14 mouse cellular contexts compared by ENCODE assay signal in genomic region chr11:109319946-109320345, GRCm38 (mm10). TPM values are rescaled to one million over a fixed set of nuclear protein-coding genes. Genes with fewer than 3 reads are reported as not detected.
A peak's percentile ranks its signal among the peaks of the same experiment; 100 is the strongest.
DNase-seq lines count a peak whose midpoint lies in the region; ATAC-seq and TF ChIP-seq lines count a peak whose summit lies in the region.
"Had no signal": no experiment of that assay in that cellular context is flagged by ENCODE, and none has a peak within 500 bp of the region (broad histone marks: within the 10 kb centered on the region; RNA-seq: fewer than 3 reads in every experiment).

No protein-coding gene starts in this region.

- no peak overlapping the region for H3K4me3 ChIP-seq in hindbrain, postnatal 0 days (ENCODE audit: low read length)
- no peak overlapping the region for H3K4me3 ChIP-seq in hindbrain, embryonic 11.5 days (ENCODE audit: low read depth, low read length)
- no peak overlapping the region for H3K4me3 ChIP-seq in midbrain, embryonic 15.5 days
- H3K4me3 ChIP-seq: erythroblast, embryonic 14.5 days; heart, embryonic 12.5 days had no signal

- no peaks in the 10 kb centered on the region for H3K36me3 ChIP-seq in hindbrain, postnatal 0 days (ENCODE audit: insufficient read depth, low read length)
- H3K36me3 ChIP-seq in hindbrain, embryonic 11.5 days (ENCODE audit: control insufficient read depth, insufficient read depth, low read length) = no peaks in the 10 kb centered on the region
- no peaks in the 10 kb centered on the region for H3K36me3 ChIP-seq in midbrain, embryonic 15.5 days (replicated peaks)
- H3K36me3 ChIP-seq: heart, embryonic 12.5 days had no signal

- peaks cover 6% of the 10 kb centered on the region; the same call in 1 of the 2 replicates for H3K4me1 ChIP-seq in hindbrain, postnatal 0 days (ENCODE audit: insufficient read depth, low read length)
- no peaks in the 10 kb centered on the region for H3K4me1 ChIP-seq in hindbrain, embryonic 11.5 days (replicated peaks; ENCODE audit: control insufficient read depth, insufficient read depth, low read length)
- H3K4me1 ChIP-seq in midbrain, embryonic 15.5 days = peaks cover 4% of the 10 kb centered on the region; the same call in 1 of the 2 replicates
- H3K4me1 ChIP-seq: heart, embryonic 12.5 days had no signal

- ATAC-seq in hindbrain, postnatal 0 days = peak; percentile 50
- no peak for ATAC-seq in hindbrain, embryonic 11.5 days (ENCODE audit: low FRiP score)
- no peak for ATAC-seq in midbrain, embryonic 15.5 days (replicated peaks)

- TF ChIP-seq CTCF in hindbrain, postnatal 0 days (IDR thresholded peaks at IDR 0.05; ENCODE audit: low read depth) = no peak

- peak; percentile 57 for DNase-seq in hindbrain, postnatal 0 days (ENCODE audit: low spot score)
- DNase-seq in hindbrain, embryonic 11.5 days (ENCODE audit: low spot score) = no peak
- peak; percentile 76 for DNase-seq in cerebellum, adult 11-12 months
- peak; percentile 63 to 65 for DNase-seq in cerebellum, postnatal 36 days
- DNase-seq in urinary bladder, postnatal 4 days (ENCODE audit: low spot score in 2 of 2) = no peak
- DNase-seq in natural killer cell, adult 2 months (ENCODE audit: low spot score in 2 of 2) = no peak
- DNase-seq in heart, adult 9 months (ENCODE audit: low spot score in 2 of 2) = no peak
- DNase-seq: gastrocnemius, postnatal 10 days; lung, adult 18-20 months had no signal

- whole genome bisulfite sequencing in hindbrain, postnatal 0 days = 52% methylated on average over 5 of the region's 5 CpGs
- WGBS in hindbrain, embryonic 11.5 days = 88% methylated on average over 5 of the region's 5 CpGs
- WGBS in midbrain, embryonic 15.5 days = 89% methylated on average over 5 of the region's 5 CpGs

- H3K27me3 ChIP-seq in hindbrain, postnatal 0 days (ENCODE audit: insufficient read depth, low read length) = 0 out of 2 replicates have a peak, but pooled peaks cover 5% of the 10 kb centered on the region
- H3K27me3 ChIP-seq in hindbrain, embryonic 11.5 days (ENCODE audit: control insufficient read depth, insufficient read depth, low read length) = no peaks in the 10 kb centered on the region
- no peaks in the 10 kb centered on the region for H3K27me3 ChIP-seq in midbrain, embryonic 15.5 days (replicated peaks)

- H3K9me3 ChIP-seq in hindbrain, postnatal 0 days (ENCODE audit: low read length) = no peaks in the 10 kb centered on the region
- no peaks in the 10 kb centered on the region for H3K9me3 ChIP-seq in hindbrain, embryonic 11.5 days (ENCODE audit: control insufficient read depth, low read length)
- no peaks in the 10 kb centered on the region for H3K9me3 ChIP-seq in midbrain, embryonic 15.5 days
- H3K9me3 ChIP-seq: heart, embryonic 12.5 days had no signal

- H3K4me2 ChIP-seq in hindbrain, postnatal 0 days (ENCODE audit: low read depth, low read length) = no peak overlapping the region
- H3K4me2 ChIP-seq in hindbrain, embryonic 11.5 days (replicated peaks; ENCODE audit: low read depth, low read length) = no peak overlapping the region
- H3K4me2 ChIP-seq in midbrain, embryonic 15.5 days = no peak overlapping the region
- H3K4me2 ChIP-seq: heart, embryonic 12.5 days had no signal

- peak overlapping the region; percentile 76 for H3K27ac ChIP-seq in hindbrain, postnatal 0 days
- H3K27ac ChIP-seq in hindbrain, embryonic 11.5 days (ENCODE audit: low read depth, low read length) = no peak overlapping the region
- peak overlapping the region; percentile 30; the same call in 1 of the 2 replicates for H3K27ac ChIP-seq in midbrain, embryonic 15.5 days
- H3K27ac ChIP-seq: kidney, postnatal 0 days had no signal

- no peak overlapping the region for H3K9ac ChIP-seq in hindbrain, postnatal 0 days (replicated peaks; ENCODE audit: low read length)
- no peak overlapping the region for H3K9ac ChIP-seq in hindbrain, embryonic 11.5 days (ENCODE audit: low read depth, low read length)
- H3K9ac ChIP-seq in midbrain, embryonic 15.5 days = no peak overlapping the region
- H3K9ac ChIP-seq: heart, embryonic 12.5 days had no signal

RNA-seq across cellular contexts. Expression of gene Rgs9, which starts 22.0 kb away (rescaled TPM):
- total RNA-seq in hindbrain, postnatal 0 days (2014; rRNA removed) = 28.5 and 30.3 TPM in 2 replicates
- 13.4 and 14.3 TPM in 2 replicates for polyA plus RNA-seq in hindbrain, postnatal 0 days (2015; fragmentation: Nextera tagmentation; extraction: Ambion mirVana)
- 1.7 and 2.4 TPM in 2 replicates for polyA plus RNA-seq in hindbrain, embryonic 11.5 days (2014; fragmentation: Nextera tagmentation; extraction: Ambion mirVana)
- 14.5 and 16.0 TPM in 2 replicates for polyA plus RNA-seq in midbrain, embryonic 15.5 days (2015; fragmentation: Nextera tagmentation; extraction: Ambion mirVana)
- total RNA-seq: MEL had no signal
- polyA plus RNA-seq: erythroblast, embryonic 14.5 days had no signal

RNA-seq across cellular contexts. Expression of gene Gna13, which starts 42.7 kb away (rescaled TPM):
- total RNA-seq in hindbrain, postnatal 0 days (2014; rRNA removed) = 55.0 and 69.3 TPM in 2 replicates
- polyA plus RNA-seq in hindbrain, postnatal 0 days (2015; fragmentation: Nextera tagmentation; extraction: Ambion mirVana) = 38.1 and 44.4 TPM in 2 replicates
- polyA plus RNA-seq in hindbrain, embryonic 11.5 days (2014; fragmentation: Nextera tagmentation; extraction: Ambion mirVana) = 20.6 and 25.2 TPM in 2 replicates
- polyA plus RNA-seq in midbrain, embryonic 15.5 days (2015; fragmentation: Nextera tagmentation; extraction: Ambion mirVana) = 17.3 and 17.4 TPM in 2 replicates

Comparison
In these comparisons a context has a peak if more than half of its experiments do, and no peak if none do; other contexts are left out.
1. DNase-seq: peak in hindbrain, postnatal 0 days (single experiment), cerebellum, adult 11-12 months (single experiment) and cerebellum, postnatal 36 days (2 of 2); none in hindbrain, embryonic 11.5 days (single experiment), urinary bladder, postnatal 4 days (0 of 2), natural killer cell, adult 2 months (0 of 2) and heart, adult 9 months (0 of 2).